Mouse (Mus musculus) neural tube, embryonic 11.5 days (tissue): ENCODE data around the gene Ptgr2. TPM values are rescaled to one million over a fixed set of nuclear protein-coding genes. Genes with fewer than 3 reads are reported as not detected.
"Not testable (repeated sequence)": the region's sequence is repeated elsewhere in the genome, so short reads cannot be mapped to it uniquely, and the experiment has no call there.

Experiments
- ATAC-seq: fragments of 200-750 bp; cut with Nextera tagmentation; 2 replicates; pipeline ENCODE4 v1.8.0; 2017; ENCODE audit warnings: moderate number of reproducible peaks, mild to moderate bottlenecking, moderate TSS enrichment, moderate library complexity; ENCODE audit not compliant: insufficient read depth, low FRiP score, low TSS enrichment
- DNase-seq: peaks from one replicate; pipeline ENCODE4 v3.0.0-alpha.2; 2015; ENCODE audit warnings: low spot score
- H3K27ac ChIP-seq: fragments of 300-500 bp; sonication (generic); 2 replicates; pipeline ENCODE4 v1.5.1; 2014; ENCODE audit warnings: low read depth, mild to moderate bottlenecking, low read length
- H3K27me3 ChIP-seq: fragments of 300-500 bp; sonication (generic); 2 replicates; pipeline ENCODE4 v1.6.1; 2014; ENCODE audit warnings: mild to moderate bottlenecking, low read length, mixed read lengths; ENCODE audit not compliant: control insufficient read depth, insufficient read depth
- H3K36me3 ChIP-seq: fragments of 300-500 bp; sonication (generic); 2 replicates; pipeline ENCODE4 v1.6.1; 2014; ENCODE audit warnings: mild to moderate bottlenecking, low read length, moderate library complexity, mixed read lengths; ENCODE audit not compliant: control insufficient read depth, insufficient read depth
- H3K4me1 ChIP-seq: fragments of 300-500 bp; sonication (generic); 2 replicates; pipeline ENCODE4 v1.6.1; 2014; ENCODE audit warnings: low read length, mixed read lengths; ENCODE audit not compliant: control insufficient read depth, insufficient read depth
- H3K4me2 ChIP-seq: fragments of 300-500 bp; sonication (generic); 2 replicates; pipeline ENCODE4 v1.6.1; 2014; ENCODE audit warnings: low read depth, mild to moderate bottlenecking, moderate library complexity
- H3K4me3 ChIP-seq: fragments of 300-500 bp; sonication (generic); 2 replicates; pipeline ENCODE4 v1.5.1; 2014; ENCODE audit warnings: low read depth, low read length
- H3K9ac ChIP-seq: fragments of 300-500 bp; sonication (generic); 2 replicates; pipeline ENCODE4 v1.6.1; 2014; ENCODE audit warnings: mild to moderate bottlenecking, low read length
- H3K9me3 ChIP-seq: fragments of 300-500 bp; sonication (generic); 2 replicates; pipeline ENCODE4 v1.6.1; 2016; ENCODE audit warnings: low read length; ENCODE audit not compliant: control insufficient read depth
- WGBS: fragments of 180-500 bp; shearing (Covaris S2); extraction: QIAGEN DNeasy Blood & Tissue Kit; methylation state at CpG from one replicate; pipeline ENCODE4 v1.1.7; 2014; 5-methylcytosine and 5-hydroxymethylcytosine counted together
- polyA plus RNA-seq: library from polyadenylated mRNA; unstranded; fragments of >200 nt; fragmentation: Nextera tagmentation; extraction: Ambion mirVana; gene quantifications from 2 replicates; pipeline ENCODE4 v1.2.1, GENCODE M21; 2014

The Ptgr2 gene
- polyA plus RNA-seq, 1 experiment from 2014 or later = 16.4 TPM

- Histone ChIP-seq H3K4me3 (peak within 1 kb of the TSS; percentile 98), H3K9me3 (no peaks in the 10 kb centered on the region), H3K27ac (peak within 1 kb of the TSS; percentile 89), H3K4me1 (peaks cover 10% of the 10 kb centered on the region), H3K36me3 (no peaks in the 10 kb centered on the region), H3K4me2 (peak within 1 kb of the TSS; percentile 84), H3K27me3 (no peaks in the 10 kb centered on the region), H3K9ac (peak within 1 kb of the TSS; percentile 97)
- ATAC-seq (peak; percentile 96), DNase-seq (peak; percentile 89)
- WGBS = under 1% methylated on average over 69 of the region's 77 CpGs
Measured at GRCm38 (mm10) chr12:84316721-84317621, 31.9 kb downstream of the Ptgr2 start, which contains the start of gene Zfp410. Zfp410 (plus strand) TSS chr12:84316852.

GRCm38 (mm10) chr12:84327111-84327512, 42.1 kb downstream of the Ptgr2 start:
- 86% methylated on average over 4 of the region's 4 CpGs for WGBS
- ATAC-seq (no peak), DNase-seq (no peak)
- no peak overlapping the region for H3K9ac ChIP-seq
- H3K4me2 ChIP-seq = no peak overlapping the region
- H3K27me3 ChIP-seq = no peaks in the 10 kb centered on the region
- H3K4me3 ChIP-seq = no peak overlapping the region
- H3K36me3 ChIP-seq = peaks cover 9% of the 10 kb centered on the region
- no peaks in the 10 kb centered on the region for H3K4me1 ChIP-seq
- H3K27ac ChIP-seq = no peak overlapping the region
- no peaks in the 10 kb centered on the region for H3K9me3 ChIP-seq

DNA sequence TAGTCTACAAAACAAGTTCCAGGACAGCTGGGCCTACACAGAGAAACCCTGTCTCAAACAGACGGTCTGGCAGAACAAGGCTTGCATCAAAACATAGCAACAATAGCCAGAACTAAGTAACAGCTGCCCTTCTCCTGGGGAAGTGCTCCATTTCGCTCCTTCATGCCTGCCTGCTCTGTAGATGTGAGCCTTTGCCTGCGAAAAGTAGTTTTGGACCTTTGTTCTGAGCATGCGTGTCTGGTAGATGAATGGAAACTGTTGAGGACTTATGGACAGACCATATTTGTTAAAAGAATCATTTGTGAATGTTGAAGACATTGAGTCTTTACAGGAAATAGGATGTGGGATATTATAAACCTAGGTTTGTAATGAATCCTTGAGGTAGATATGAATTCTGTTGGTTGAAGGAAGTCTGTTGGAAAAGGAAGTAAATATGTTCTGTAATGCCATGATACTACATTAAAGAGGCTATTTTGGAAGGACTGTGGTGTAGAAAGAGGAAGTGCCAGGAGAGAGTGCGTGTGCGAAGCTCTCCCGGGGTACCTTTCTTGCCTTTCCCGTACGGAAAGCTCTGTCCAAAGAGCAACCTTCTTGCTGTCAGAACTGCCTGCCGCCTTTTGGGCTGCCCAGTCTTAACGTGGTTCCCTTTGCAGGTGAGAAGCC, 52.1 kb downstream of the Ptgr2 start:
- Histone ChIP-seq H3K9ac (no peak overlapping the region), H3K36me3 (peaks cover 9% of the 10 kb centered on the region), H3K27ac (no peak overlapping the region), H3K9me3 (no peaks in the 10 kb centered on the region), H3K4me2 (no peak overlapping the region), H3K4me3 (no peak overlapping the region), H3K27me3 (no peaks in the 10 kb centered on the region), H3K4me1 (no peaks in the 10 kb centered on the region)
- ATAC-seq (no peak), DNase-seq (no peak)
- WGBS = 92% methylated on average over 11 of the region's 11 CpGs

DNA sequence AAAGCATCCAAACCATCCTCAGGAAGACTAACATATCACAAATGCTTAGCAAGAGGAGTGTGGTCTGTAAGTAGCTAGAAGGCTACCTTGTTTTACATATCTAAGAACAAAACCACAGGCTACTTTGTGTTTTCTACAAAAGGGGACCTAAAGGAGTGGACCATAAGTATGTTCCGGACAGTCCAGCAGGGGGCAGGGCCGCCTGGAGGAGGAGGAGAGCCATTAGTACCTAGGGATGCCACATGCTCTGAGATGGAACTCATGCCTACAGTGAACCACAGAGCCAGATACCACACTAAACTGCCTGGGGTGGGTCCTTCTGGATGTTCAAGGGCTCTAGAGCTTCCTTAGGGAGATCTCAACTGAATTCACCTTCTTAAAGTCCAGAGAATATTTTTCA, 62.2 kb downstream of the Ptgr2 start:
- WGBS = 39% methylated on average over 2 of the region's 2 CpGs
- Histone ChIP-seq H3K9me3 (no peaks in the 10 kb centered on the region), H3K36me3 (peaks cover 2% of the 10 kb centered on the region; the same call in 1 of the 2 replicates), H3K4me1 (no peaks in the 10 kb centered on the region), H3K9ac (no peak overlapping the region), H3K27ac (no peak overlapping the region), H3K4me2 (no peak overlapping the region), H3K27me3 (no peaks in the 10 kb centered on the region), H3K4me3 (no peak overlapping the region)
- DNase-seq (peak; percentile 40), ATAC-seq (no peak)

DNA sequence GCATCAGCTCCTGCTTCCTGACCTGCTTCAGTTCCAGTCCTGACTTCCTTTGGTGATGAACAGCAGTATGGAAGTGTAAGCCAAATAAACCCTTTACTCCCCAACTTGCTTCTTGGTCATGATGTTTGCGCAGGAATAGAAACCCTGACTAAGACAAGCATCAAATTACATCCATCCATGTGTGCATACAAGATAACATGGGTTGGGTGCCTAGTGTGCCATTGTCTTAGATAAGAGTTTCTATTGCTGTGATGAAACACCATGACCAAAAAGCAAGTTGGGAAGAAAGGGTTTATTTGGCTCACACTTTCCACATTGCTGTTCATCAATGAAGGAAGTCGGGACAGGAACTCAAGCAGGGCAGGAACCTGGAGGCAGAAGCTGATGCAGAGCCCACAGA, 73.7 kb downstream of the Ptgr2 start:
- WGBS = 94% methylated on average over 2 of the region's 2 CpGs
- H3K27ac ChIP-seq, H3K4me3 ChIP-seq, H3K4me2 ChIP-seq, H3K36me3 ChIP-seq, H3K4me1 ChIP-seq, H3K9ac ChIP-seq, ATAC-seq, H3K9me3 ChIP-seq, H3K27me3 ChIP-seq, DNase-seq: not testable (repeated sequence)

GRCm38 (mm10) chr12:84361555-84362489, 76.8 kb downstream of the Ptgr2 start, which contains the start of the genes Coq6 and Fam161b:
Coq6 (plus strand) TSS chr12:84361657.
Fam161b (minus strand) TSS chr12:84361833.
- Histone ChIP-seq H3K9ac (peak within 1 kb of the TSS; percentile 64), H3K4me1 (peaks cover 7% of the 10 kb centered on the region; the same call in 1 of the 2 replicates), H3K36me3 (no peaks in the 10 kb centered on the region), H3K27me3 (no peaks in the 10 kb centered on the region), H3K4me2 (peak within 1 kb of the TSS; percentile 74), H3K4me3 (peak within 1 kb of the TSS; percentile 69), H3K9me3 (no peaks in the 10 kb centered on the region), H3K27ac (no peak within 1 kb of the TSS)
- ATAC-seq (peak; percentile 98), DNase-seq (peak; percentile 94)
- under 1% methylated on average over 51 of the region's 51 CpGs for WGBS

GRCm38 (mm10) chr12:84362872-84363271, 77.8 kb downstream of the Ptgr2 start:
- DNase-seq = no peak
- ATAC-seq = no peak
- peaks cover 7% of the 10 kb centered on the region; the same call in 1 of the 2 replicates for H3K4me1 ChIP-seq
- no peaks in the 10 kb centered on the region for H3K27me3 ChIP-seq
- H3K9me3 ChIP-seq = no peaks in the 10 kb centered on the region
- no peak overlapping the region for H3K9ac ChIP-seq
- WGBS = 77% methylated on average over 2 of the region's 2 CpGs
- H3K36me3 ChIP-seq = peaks cover 3% of the 10 kb centered on the region; the same call in 1 of the 2 replicates
- H3K4me2 ChIP-seq = peak overlapping the region; percentile 74
- no peak overlapping the region for H3K27ac ChIP-seq
- H3K4me3 ChIP-seq = peak overlapping the region; percentile 69

GRCm38 (mm10) chr12:84364291-84364690, 79.3 kb downstream of the Ptgr2 start:
- H3K9ac ChIP-seq = no peak overlapping the region
- H3K36me3 ChIP-seq = peaks cover 3% of the 10 kb centered on the region; the same call in 1 of the 2 replicates
- DNase-seq = no peak
- peaks cover 7% of the 10 kb centered on the region; the same call in 1 of the 2 replicates for H3K4me1 ChIP-seq
- no peaks in the 10 kb centered on the region for H3K9me3 ChIP-seq
- H3K27ac ChIP-seq = no peak overlapping the region
- H3K4me3 ChIP-seq = no peak overlapping the region
- H3K4me2 ChIP-seq = no peak overlapping the region
- WGBS = 83% methylated on average over 9 of the region's 9 CpGs
- no peaks in the 10 kb centered on the region for H3K27me3 ChIP-seq
- ATAC-seq = no peak
